Mouse (Mus musculus) C2C12 (cell line): ENCODE measurements around the gene 1700037C18Rik. TPM values are rescaled to one million over a fixed set of nuclear protein-coding genes. Genes with fewer than 3 reads are reported as not detected.

Experiments used
- H3K27me3 ChIP-seq: one replicate; pipeline ENCODE4 v1.6.1; 2011; ENCODE audit not compliant: control insufficient read depth, insufficient read depth, insufficient read length
- H3K36me3 ChIP-seq: one replicate; pipeline ENCODE4 v1.6.1; 2011; ENCODE audit not compliant: control insufficient read depth, insufficient read depth
- H3K4me3 ChIP-seq: one replicate; pipeline ENCODE4 v1.5.1; 2011; ENCODE audit warnings: mild to moderate bottlenecking, control low read depth; ENCODE audit not compliant: poor library complexity, insufficient read depth, severe bottlenecking
- H3K79me2 ChIP-seq: one replicate; pipeline ENCODE4 v1.6.1; 2011; ENCODE audit not compliant: control insufficient read depth, insufficient read depth
- H3K79me3 ChIP-seq: one replicate; pipeline ENCODE4 v1.6.1; 2011; ENCODE audit warnings: low read depth, control low read depth
- H3ac ChIP-seq: one replicate; pipeline ENCODE3; 2011; ENCODE audit warnings: low read depth; ENCODE audit not compliant: control insufficient read depth, insufficient read length
- CEBPB ChIP-seq: IDR thresholded peaks from one replicate; pipeline ENCODE4 v1.6.1; 2011; ENCODE audit warnings: low read depth, mild to moderate bottlenecking, control low read depth, moderate library complexity
- CTCF ChIP-seq: IDR thresholded peaks from one replicate; pipeline ENCODE4 v1.5.1; 2011; ENCODE audit not compliant: control insufficient read depth, insufficient read depth, insufficient read length
- FOSL1 ChIP-seq: IDR thresholded peaks from one replicate; pipeline ENCODE4 v1.8.0; 2011; ENCODE audit warnings: mild to moderate bottlenecking, low read length; ENCODE audit not compliant: poor library complexity, insufficient read depth, severe bottlenecking
- MAX ChIP-seq: IDR thresholded peaks from one replicate; pipeline ENCODE4 v1.6.1; 2011; ENCODE audit warnings: mild to moderate bottlenecking, control low read depth
- MYOD1 ChIP-seq: IDR thresholded peaks from one replicate; pipeline ENCODE4 v1.6.1; 2011; ENCODE audit warnings: low read depth; ENCODE audit not compliant: control insufficient read depth, insufficient read length
- MYOG ChIP-seq: IDR thresholded peaks from one replicate; pipeline ENCODE4 v1.6.1; 2011; ENCODE audit not compliant: control insufficient read depth, insufficient read length; ENCODE audit errors: extremely low read depth
- USF1 ChIP-seq: IDR thresholded peaks from one replicate; pipeline ENCODE4 v1.6.1; 2011; ENCODE audit warnings: low read depth, mild to moderate bottlenecking, control low read depth, moderate library complexity
- polyA plus RNA-seq: library from polyadenylated mRNA; unstranded; fragments of >200 nt; fragmentation: generic; extraction: Trizol; gene quantifications from one replicate; pipeline ENCODE4 v1.2.1, GENCODE M21; 2012; ENCODE audit warnings: missing spikeins

1700037C18Rik gene
- polyA plus RNA-seq, 1 experiment: 5.9 TPM

GRCm38 (mm10) chr16:3929151-3929550, 20.7 kb upstream of the 1700037C18Rik start:
- Histone ChIP-seq H3K36me3 (peaks cover 13% of the 10 kb centered on the region), H3ac (no peak overlapping the region), H3K4me3 (no peak overlapping the region), H3K27me3 (no peaks in the 10 kb centered on the region), H3K79me3 (no peaks in the 10 kb centered on the region), H3K79me2 (no peaks in the 10 kb centered on the region)
- TF ChIP-seq CTCF (no peak), CEBPB (no peak), USF1 (no peak), FOSL1 (no peak), MYOD1 (no peak), MYOG (no peak), MAX (no peak)

GRCm38 (mm10) chr16:3928582-3928981, 20.1 kb upstream of the 1700037C18Rik start:
- Histone ChIP-seq H3K36me3 (peaks cover 13% of the 10 kb centered on the region), H3K27me3 (no peaks in the 10 kb centered on the region), H3K79me3 (no peaks in the 10 kb centered on the region), H3K4me3 (no peak overlapping the region), H3ac (no peak overlapping the region), H3K79me2 (no peaks in the 10 kb centered on the region)
- TF ChIP-seq MYOD1 (no peak), MAX (no peak), CTCF (no peak), MYOG (no peak), CEBPB (no peak), USF1 (no peak), FOSL1 (no peak)

GRCm38 (mm10) chr16:3923966-3924365, 15.5 kb upstream of the 1700037C18Rik start:
- H3K79me2 ChIP-seq: no peaks in the 10 kb centered on the region
- no peak overlapping the region for H3ac ChIP-seq
- H3K27me3 ChIP-seq: no peaks in the 10 kb centered on the region
- peaks cover 43% of the 10 kb centered on the region for H3K36me3 ChIP-seq
- H3K4me3 ChIP-seq: no peak overlapping the region
- no peaks in the 10 kb centered on the region for H3K79me3 ChIP-seq
- no peak for TF ChIP-seq CTCF
- no peak for TF ChIP-seq MYOG
- no peak for TF ChIP-seq FOSL1
- TF ChIP-seq MYOD1: no peak
- TF ChIP-seq USF1: no peak
- TF ChIP-seq CEBPB: no peak
- no peak for TF ChIP-seq MAX

GRCm38 (mm10) chr16:3923515-3923914, 15.0 kb upstream of the 1700037C18Rik start:
- no peak overlapping the region for H3K4me3 ChIP-seq
- no peak for TF ChIP-seq USF1
- TF ChIP-seq CEBPB: no peak
- TF ChIP-seq MYOG: no peak
- no peak for TF ChIP-seq CTCF
- TF ChIP-seq FOSL1: no peak
- no peak for TF ChIP-seq MAX
- no peak for TF ChIP-seq MYOD1
- no peaks in the 10 kb centered on the region for H3K79me2 ChIP-seq
- no peak overlapping the region for H3ac ChIP-seq
- H3K79me3 ChIP-seq: no peaks in the 10 kb centered on the region
- H3K36me3 ChIP-seq: peaks cover 43% of the 10 kb centered on the region
- H3K27me3 ChIP-seq: no peaks in the 10 kb centered on the region

- Histone ChIP-seq H3K36me3 (peaks cover 42% of the 10 kb centered on the region), H3K79me3 (no peaks in the 10 kb centered on the region), H3K79me2 (no peaks in the 10 kb centered on the region), H3K4me3 (no peak overlapping the region), H3K27me3 (no peaks in the 10 kb centered on the region), H3ac (no peak overlapping the region)
- TF ChIP-seq MAX (no peak), MYOG (no peak), CTCF (no peak), USF1 (no peak), FOSL1 (no peak), CEBPB (no peak), MYOD1 (no peak)
These were observed 12.3 kb upstream of the 1700037C18Rik start for GRCm38 (mm10) chr16:3920756-3921155.

GRCm38 (mm10) chr16:3909118-3909517, 629 bp upstream of the 1700037C18Rik start:
- H3K79me2 ChIP-seq: peaks cover 18% of the 10 kb centered on the region
- H3K36me3 ChIP-seq: peaks cover 15% of the 10 kb centered on the region
- H3K4me3 ChIP-seq: peak overlapping the region; percentile 35
- no peaks in the 10 kb centered on the region for H3K27me3 ChIP-seq
- peak overlapping the region; percentile 89 for H3ac ChIP-seq
- peaks cover 5% of the 10 kb centered on the region for H3K79me3 ChIP-seq
- no peak for TF ChIP-seq FOSL1
